Mouse (Mus musculus): Measurements from ENCODE around the gene Rhbdl1. TPM values are rescaled to one million over a fixed set of nuclear protein-coding genes. Genes with fewer than 3 reads are reported as not detected.
"Not testable (repeated sequence)": the region's sequence is repeated elsewhere in the genome, so short reads cannot be mapped to it uniquely, and the experiment has no call there.

The Rhbdl1 gene
- total RNA-seq, 2 experiments from 2014 or later = 58.5 to 61.5 TPM

- no peak for DNase-seq
- intact Hi-C loops (cut with DNase I) = no loop called here
These were observed 36.5 kb upstream of the Rhbdl1 start for GRCm38 (mm10) chr17:25873405-25874147.

- intact Hi-C loops (cut with DNase I) = no loop called here
These were observed 35.6 kb upstream of the Rhbdl1 start for GRCm38 (mm10) chr17:25872676-25873075.

GRCm38 (mm10) chr17:25871566-25871965 is 34.5 kb upstream of the Rhbdl1 start:
- intact Hi-C loops (cut with DNase I); DNase-seq: not testable (repeated sequence)

More at GRCm38 (mm10) chr17:25872676-25873075, 35.6 kb upstream of the Rhbdl1 start:
- no peak for DNase-seq

GRCm38 (mm10) chr17:25869954-25870353 is 32.9 kb upstream of the Rhbdl1 start:
- intact Hi-C loops (cut with DNase I) = no loop called here
- no peak for DNase-seq

DNA sequence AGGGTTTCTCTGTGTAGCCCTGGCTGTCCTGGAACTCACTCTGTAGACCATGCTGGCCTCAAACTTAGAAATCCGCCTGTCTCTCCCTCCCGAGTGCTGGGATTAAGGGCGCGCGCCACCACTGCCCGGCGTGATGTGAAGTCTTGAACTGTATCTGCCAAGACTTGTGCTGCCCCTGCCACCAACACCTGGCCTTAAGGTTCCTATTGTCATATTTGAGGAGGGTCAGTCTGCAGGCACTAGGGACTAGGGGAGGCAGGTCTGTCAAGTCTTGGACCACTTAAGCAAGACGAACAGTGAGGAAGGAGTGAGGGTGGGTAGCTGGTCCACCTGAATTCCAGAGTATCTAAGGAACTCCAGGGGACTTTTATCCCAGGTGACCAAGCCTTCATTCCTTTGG is 32.4 kb upstream of the Rhbdl1 start:
- intact Hi-C loops (cut with DNase I) = no loop called here

DNA sequence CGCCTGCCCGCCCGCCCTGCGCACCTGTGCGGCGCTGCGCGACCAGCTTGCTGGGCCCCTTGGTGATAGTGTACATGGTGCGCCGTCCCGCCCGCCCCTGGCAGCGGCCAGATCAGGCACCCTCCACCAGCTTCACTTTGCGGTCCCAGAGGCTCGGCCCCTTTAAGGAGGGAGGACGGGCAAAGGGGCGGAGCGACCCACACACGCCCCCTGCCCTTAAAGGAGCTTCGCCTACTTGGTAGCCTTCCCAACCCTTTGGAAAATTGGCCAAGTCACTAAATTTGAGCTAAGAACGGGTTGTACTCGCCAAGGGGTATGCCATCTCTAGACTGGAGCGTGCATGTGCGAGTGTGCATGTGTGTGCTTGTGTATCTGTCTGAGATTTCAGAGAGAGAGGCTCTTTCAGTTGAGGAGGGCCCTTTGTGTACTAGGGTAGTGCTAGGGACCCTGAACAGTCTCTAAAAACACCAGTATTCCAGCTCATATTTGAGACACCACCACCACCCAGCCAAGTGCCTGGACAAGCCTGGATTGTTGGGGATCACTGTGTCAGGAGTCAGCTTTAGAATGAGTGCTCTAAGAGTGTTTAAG is 31.6 kb upstream of the Rhbdl1 start, which contains the start of gene Mcrip2:
TSS of gene Mcrip2 (minus strand) at position 164 of the 591 bp plus-strand sequence.
- intact Hi-C loops (cut with DNase I) = no loop called here
- DNase-seq = peak; percentile 79

More for the DNA sequence above, 32.4 kb upstream of the Rhbdl1 start:
- DNase-seq = no peak

GRCm38 (mm10) chr17:25867836-25868600 is 30.9 kb upstream of the Rhbdl1 start:
- intact Hi-C loops (cut with DNase I) = no loop called here
- DNase-seq = no peak

DNA sequence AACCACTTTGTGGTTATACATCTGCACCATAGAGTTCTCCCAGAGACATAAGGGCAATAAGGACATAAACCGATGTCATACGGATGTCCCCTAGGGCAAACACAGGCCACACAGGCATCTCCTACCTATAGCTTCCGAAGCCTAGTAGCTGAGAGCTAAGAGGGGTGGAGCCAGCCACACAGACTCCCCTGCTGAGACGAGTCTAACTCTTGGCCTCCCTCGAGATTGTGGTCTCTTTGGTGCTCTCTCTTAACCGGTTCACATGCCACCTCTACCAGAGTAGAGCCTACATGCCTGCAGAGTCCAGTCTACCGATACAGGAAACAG is 30.4 kb upstream of the Rhbdl1 start:
- intact Hi-C loops (cut with DNase I) = no loop called here
- DNase-seq = no peak

GRCm38 (mm10) chr17:25866172-25866571 is 29.1 kb upstream of the Rhbdl1 start:
- intact Hi-C loops (cut with DNase I) = no loop called here
- DNase-seq = no peak

DNA sequence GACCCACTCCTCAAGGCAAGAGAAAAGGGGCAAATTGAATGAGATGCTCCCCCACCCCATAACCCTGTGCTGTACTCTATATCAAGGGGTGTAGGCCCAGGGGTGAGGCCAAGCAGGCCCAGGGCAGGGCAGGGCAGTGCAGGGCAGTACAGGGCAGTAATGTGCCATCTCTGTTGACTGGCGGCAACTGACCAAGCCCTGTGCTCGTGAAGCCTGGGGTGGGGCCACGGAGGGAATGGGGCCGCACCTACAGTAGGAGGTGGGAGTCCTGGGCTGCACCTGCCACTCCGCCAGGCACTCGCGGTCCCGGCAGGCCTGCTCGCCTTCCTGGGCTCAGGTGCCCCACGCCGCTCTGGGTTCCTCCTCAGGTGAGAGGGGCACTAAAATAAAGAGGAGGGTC is 28.2 kb upstream of the Rhbdl1 start:
- intact Hi-C loops (cut with DNase I) = no loop called here
- no peak for DNase-seq

DNA sequence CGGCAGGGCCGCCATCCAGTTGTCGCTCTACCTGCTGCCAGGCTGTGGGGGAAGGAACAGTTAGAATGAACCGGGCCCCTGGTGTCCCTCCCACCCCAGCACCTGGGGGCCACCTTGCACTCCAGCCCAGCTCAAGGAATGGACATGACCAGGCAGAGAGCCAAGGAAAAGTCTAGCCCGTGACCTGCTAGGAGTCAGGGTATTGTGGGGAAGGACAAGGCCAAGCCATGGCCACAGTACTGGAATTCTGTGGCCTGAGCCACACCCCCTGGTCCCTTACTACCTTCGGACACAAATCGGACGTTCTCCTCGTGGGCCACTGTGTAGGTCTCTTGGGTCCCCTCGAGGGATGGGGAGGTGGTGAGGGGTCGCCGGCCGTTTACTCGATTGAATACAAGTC is 27.2 kb upstream of the Rhbdl1 start:
- DNase-seq = no peak
- intact Hi-C loops (cut with DNase I) = no loop called here

DNA sequence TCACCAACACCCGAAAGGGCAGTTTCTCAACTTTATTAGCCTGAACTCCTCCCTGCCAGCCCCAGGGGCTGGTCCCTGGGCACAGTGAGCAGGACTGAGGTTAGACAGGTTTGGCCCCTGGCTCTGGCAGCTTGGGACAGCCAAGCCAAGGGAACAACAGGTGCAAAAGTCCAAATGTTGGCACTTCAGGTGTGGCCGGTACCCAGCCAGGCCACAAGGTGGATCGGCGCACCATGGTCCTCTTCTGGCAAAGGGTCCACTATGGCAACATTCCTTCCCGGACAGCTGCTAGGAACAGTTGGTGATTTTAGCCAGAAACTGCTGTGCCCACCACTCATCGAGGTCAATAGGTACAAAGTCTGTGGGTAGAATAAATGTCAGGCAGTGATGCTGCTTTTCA is 26.6 kb upstream of the Rhbdl1 start:
- intact Hi-C loops (cut with DNase I) = no loop called here
- DNase-seq = no peak

- DNase-seq = no peak
- intact Hi-C loops (cut with DNase I) = no loop called here
These were observed 24.9 kb upstream of the Rhbdl1 start for GRCm38 (mm10) chr17:25861704-25862612.

GRCm38 (mm10) chr17:25860832-25861703 is 24.0 kb upstream of the Rhbdl1 start, which contains the start of gene Wdr90:
Wdr90 (minus strand) TSS chr17:25861501.
- intact Hi-C loops (cut with DNase I) = no loop called here
- DNase-seq = peak; percentile 90

- intact Hi-C loops (cut with DNase I) = no loop called here
- no peak for DNase-seq
These were observed 23.1 kb upstream of the Rhbdl1 start for GRCm38 (mm10) chr17:25860229-25860628.

- intact Hi-C loops (cut with DNase I) = no loop called here
- DNase-seq = peak; percentile 95
These were observed 7.4 kb upstream of the Rhbdl1 start, which contains the start of gene Rhot2 for GRCm38 (mm10) chr17:25844396-25844901. Rhot2 (minus strand) TSS chr17:25844851.

- intact Hi-C loops (cut with DNase I) = no loop called here
- no peak for DNase-seq
These were observed 6.7 kb upstream of the Rhbdl1 start for GRCm38 (mm10) chr17:25843636-25844395.

DNA sequence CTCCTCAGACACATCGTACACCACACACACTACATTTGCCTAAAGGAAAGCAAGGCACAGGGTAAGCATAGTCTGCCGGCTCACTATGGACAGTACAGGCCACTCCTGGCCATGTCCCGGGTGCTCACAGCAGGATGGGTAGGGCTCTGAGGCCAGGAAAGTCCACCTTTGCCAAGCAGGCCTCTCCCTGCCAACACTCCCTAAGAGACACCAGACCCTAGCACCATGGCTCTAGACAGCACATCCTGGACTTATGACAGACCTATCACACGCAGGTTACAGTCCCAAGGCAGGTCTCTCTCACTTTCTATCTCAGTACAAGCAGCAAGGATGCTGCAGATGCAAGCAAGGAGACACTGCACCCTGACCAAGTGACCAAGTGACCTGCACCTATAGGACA is 6.0 kb upstream of the Rhbdl1 start:
- intact Hi-C loops (cut with DNase I) = no loop called here
- no peak for DNase-seq

DNA sequence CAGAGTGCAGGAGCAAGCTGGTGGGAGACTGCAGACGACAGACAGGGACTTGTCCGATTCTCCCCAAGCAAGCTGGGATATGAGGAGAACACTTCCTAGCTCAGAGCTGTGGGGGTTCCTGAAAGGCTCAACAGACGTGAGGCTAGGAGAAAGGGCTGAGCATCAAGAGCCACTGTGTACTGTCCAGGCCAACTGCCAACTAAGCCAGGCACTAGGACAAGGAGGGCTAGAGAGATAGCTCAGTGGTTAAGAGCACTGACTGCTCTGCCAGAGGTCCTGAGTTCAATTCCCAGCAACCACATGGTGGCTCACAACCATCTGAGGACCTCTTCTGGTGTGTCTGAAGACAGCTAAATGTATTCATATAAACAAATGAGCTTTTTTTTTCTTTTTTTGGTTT is 5.4 kb upstream of the Rhbdl1 start:
- no peak for DNase-seq
- intact Hi-C loops (cut with DNase I) = no loop called here

Data from left cerebral cortex, postnatal 4 days (tissue).